Mouse (Mus musculus): ENCODE measurements around the gene Hand1. TPM values are rescaled to one million over a fixed set of nuclear protein-coding genes. Genes with fewer than 3 reads are reported as not detected.

Hand1 gene
- polyA plus RNA-seq, 1 experiment from 2014 or later, result not detected

GRCm38 (mm10) chr11:57797828-57798227 lies 34.8 kb downstream of the Hand1 start:
- H3K36me3 ChIP-seq, result no peaks in the 10 kb centered on the region
- H3K4me3 ChIP-seq, result no peak overlapping the region
- ATAC-seq (ENCODE audit: low FRiP score, low read depth), result no peak
- H3K4me2 ChIP-seq (replicated peaks), result no peak overlapping the region
- no peaks in the 10 kb centered on the region for H3K27me3 ChIP-seq
- no peaks in the 10 kb centered on the region for H3K9me3 ChIP-seq
- H3K27ac ChIP-seq (replicated peaks), result no peak overlapping the region
- H3K9ac ChIP-seq (replicated peaks), result no peak overlapping the region
- H3K4me1 ChIP-seq, result peaks cover 17% of the 10 kb centered on the region
- 84% methylated on average over 9 of the region's 9 CpGs for WGBS

DNA sequence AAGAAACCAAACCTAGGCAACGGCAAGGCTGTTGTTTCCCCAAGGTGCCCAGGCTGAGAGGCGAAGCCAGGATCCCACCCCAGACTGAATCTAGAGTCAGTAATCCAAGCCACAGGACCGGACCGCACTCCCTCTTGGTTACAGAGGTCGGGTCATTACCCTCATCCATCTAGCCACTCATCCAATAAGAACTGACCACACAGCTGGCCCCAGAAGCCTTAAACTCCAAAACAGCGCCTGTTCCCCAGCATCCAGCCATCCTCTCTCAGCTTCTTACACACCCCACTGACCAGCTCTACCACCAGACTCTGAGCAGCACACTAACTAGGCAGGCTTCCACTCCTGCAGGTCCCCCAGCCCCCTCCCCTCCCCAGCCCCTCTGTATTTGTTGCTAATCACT lies 37.5 kb downstream of the Hand1 start:
- Histone ChIP-seq H3K9ac (replicated peaks) (no peak overlapping the region), H3K4me2 (replicated peaks) (no peak overlapping the region), H3K27ac (replicated peaks) (no peak overlapping the region), H3K36me3 (no peaks in the 10 kb centered on the region), H3K27me3 (no peaks in the 10 kb centered on the region), H3K4me1 (peaks cover 8% of the 10 kb centered on the region), H3K4me3 (no peak overlapping the region), H3K9me3 (no peaks in the 10 kb centered on the region)
- WGBS, result 49% methylated on average over 6 of the region's 6 CpGs
- no peak for ATAC-seq (ENCODE audit: low FRiP score, low read depth)

GRCm38 (mm10) chr11:57790866-57791535 lies 41.6 kb downstream of the Hand1 start:
- H3K9me3 ChIP-seq, result no peaks in the 10 kb centered on the region
- H3K27me3 ChIP-seq, result peaks cover 2% of the 10 kb centered on the region; the same call in 1 of the 2 replicates
- WGBS, result 29% methylated on average over 21 of the region's 21 CpGs
- no peak overlapping the region for H3K9ac ChIP-seq (replicated peaks)
- no peak overlapping the region for H3K4me3 ChIP-seq
- no peak overlapping the region for H3K4me2 ChIP-seq (replicated peaks)
- peaks cover 22% of the 10 kb centered on the region; the same call in 1 of the 2 replicates for H3K4me1 ChIP-seq
- ATAC-seq (ENCODE audit: low FRiP score, low read depth), result no peak
- H3K27ac ChIP-seq (replicated peaks), result no peak overlapping the region
- no peaks in the 10 kb centered on the region for H3K36me3 ChIP-seq

- H3K9ac ChIP-seq (replicated peaks), result no peak overlapping the region
- H3K27ac ChIP-seq (replicated peaks), result no peak overlapping the region
- H3K4me3 ChIP-seq, result no peak overlapping the region
- H3K4me1 ChIP-seq, result peaks cover 22% of the 10 kb centered on the region; the same call in 1 of the 2 replicates
- peaks cover 4% of the 10 kb centered on the region for H3K27me3 ChIP-seq
- no peak for ATAC-seq (ENCODE audit: low FRiP score, low read depth)
- no peaks in the 10 kb centered on the region for H3K36me3 ChIP-seq
- no peak overlapping the region for H3K4me2 ChIP-seq (replicated peaks)
- 44% methylated on average over 3 of the region's 3 CpGs for WGBS
- H3K9me3 ChIP-seq, result no peaks in the 10 kb centered on the region
Measured at GRCm38 (mm10) chr11:57787913-57788312, 44.7 kb downstream of the Hand1 start.

DNA sequence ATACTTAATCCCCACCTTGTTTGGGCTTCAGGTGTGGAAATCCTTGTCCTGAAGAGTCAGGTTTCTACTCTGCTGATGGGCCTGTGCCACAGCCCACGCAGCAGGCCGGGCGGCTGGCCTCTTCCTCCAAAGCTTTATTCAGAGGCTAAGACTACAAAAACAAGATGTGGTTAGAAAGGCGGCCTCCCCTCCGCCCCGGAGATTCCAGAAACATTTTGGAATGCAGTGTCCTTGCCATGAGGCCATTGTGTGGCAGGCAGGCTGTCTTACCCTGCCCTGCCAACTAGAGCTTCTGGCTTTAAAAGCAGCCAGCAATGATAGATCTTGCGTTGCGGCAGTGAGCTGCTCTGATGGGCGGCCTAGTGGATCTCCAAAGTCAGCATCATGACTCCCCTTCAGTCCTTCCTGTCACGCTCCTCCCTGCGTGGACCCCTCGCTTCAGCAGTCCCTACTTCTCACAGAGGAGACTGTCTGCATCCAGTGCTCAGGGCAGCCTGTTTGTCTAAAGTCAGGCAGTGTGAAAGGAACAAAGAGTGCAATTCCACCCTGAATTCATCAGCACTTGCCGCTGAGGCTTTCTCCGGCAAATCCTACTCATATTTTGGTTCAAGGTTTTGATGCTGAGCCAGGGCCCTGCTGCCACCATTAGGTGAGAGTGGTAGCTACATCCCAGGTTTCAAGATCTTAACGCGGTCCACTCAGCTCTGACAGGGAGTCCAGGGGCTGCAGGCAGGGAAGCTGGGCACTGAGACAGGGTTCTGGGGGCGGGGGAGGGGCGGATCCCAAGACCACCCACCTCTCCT lies 45.8 kb downstream of the Hand1 start:
- Histone ChIP-seq H3K4me2 (replicated peaks) (no peak overlapping the region), H3K9ac (replicated peaks) (no peak overlapping the region), H3K27ac (replicated peaks) (peak overlapping the region; percentile 57)

DNA sequence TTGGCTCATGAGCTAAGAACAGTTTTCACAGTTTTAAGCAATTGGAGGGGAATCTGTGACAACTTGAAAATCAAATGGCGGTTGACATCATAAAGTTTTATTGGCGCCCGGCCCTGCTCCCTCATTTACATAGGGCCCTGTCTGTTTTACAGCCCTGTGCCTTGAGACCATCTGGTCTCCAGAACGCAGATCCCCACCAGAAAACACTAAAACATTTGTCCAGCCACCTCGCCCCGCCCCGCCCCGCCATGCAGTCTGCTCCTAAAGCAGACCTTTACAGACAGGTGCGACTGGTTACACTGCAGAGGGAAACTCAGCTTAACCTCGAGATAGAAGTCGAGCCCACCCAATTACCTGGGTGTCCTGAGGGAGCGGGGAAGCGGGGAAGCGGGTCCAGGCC lies 52.8 kb downstream of the Hand1 start:
- H3K9me3 ChIP-seq, result no peaks in the 10 kb centered on the region
- ATAC-seq (ENCODE audit: low FRiP score, low read depth), result no peak
- no peak overlapping the region for H3K9ac ChIP-seq (replicated peaks)
- H3K36me3 ChIP-seq, result peaks cover 10% of the 10 kb centered on the region; the same call in 1 of the 2 replicates
- no peak overlapping the region for H3K4me2 ChIP-seq (replicated peaks)
- no peak overlapping the region for H3K27ac ChIP-seq (replicated peaks)
- peaks cover 10% of the 10 kb centered on the region; the same call in 1 of the 2 replicates for H3K4me1 ChIP-seq
- H3K27me3 ChIP-seq, result peaks cover 23% of the 10 kb centered on the region
- no peak overlapping the region for H3K4me3 ChIP-seq
- WGBS, result 91% methylated on average over 14 of the region's 14 CpGs

More for the DNA sequence above, 45.8 kb downstream of the Hand1 start:
- no peaks in the 10 kb centered on the region for H3K9me3 ChIP-seq
- WGBS, result 25% methylated on average over 18 of the region's 18 CpGs
- H3K4me3 ChIP-seq, result no peak overlapping the region
- peaks cover 4% of the 10 kb centered on the region; the same call in 1 of the 2 replicates for H3K36me3 ChIP-seq
- H3K4me1 ChIP-seq, result peaks cover 22% of the 10 kb centered on the region; the same call in 1 of the 2 replicates
- ATAC-seq (ENCODE audit: low FRiP score, low read depth), result peak; percentile 54
- peaks cover 4% of the 10 kb centered on the region for H3K27me3 ChIP-seq

Other genes with a start within 250 kb of the Hand1 start
- gene Galnt10, start 187.4 kb downstream of the Hand1 start, polyA plus RNA-seq (2016; fragmentation: Nextera tagmentation; extraction: Ambion mirVana), result 25.8 and 26.6 TPM in 2 replicates
- gene Sap30l, start 31.2 kb downstream of the Hand1 start, polyA plus RNA-seq (2016; fragmentation: Nextera tagmentation; extraction: Ambion mirVana), result 16.7 and 20.2 TPM in 2 replicates
- 15.3 TPM in 2 replicates for gene Larp1, start 176.2 kb upstream of the Hand1 start, polyA plus RNA-seq (2016; fragmentation: Nextera tagmentation; extraction: Ambion mirVana)